Mouse (Mus musculus) brain, embryonic 14.5 days (tissue): ENCODE measurements at regions not wholly inside any gene's neighbourhood (a gene's known extent, or its start where the extent isn't known, plus 50 kb on each side); places are given as distances from the start of the nearest gene placed in this dataset.

ENCODE experiments used
- DNase-seq: peaks from one replicate; pipeline ENCODE4 v3.0.0-alpha.2; 2011; ENCODE audit warnings: low read depth
- CTCF ChIP-seq: fragments of 200-500 bp; IDR thresholded peaks from 2 replicates; pipeline ENCODE4 v1.5.1; 2012; ENCODE audit warnings: inconsistent platforms, mild to moderate bottlenecking, moderate library complexity, borderline replicate concordance; ENCODE audit not compliant: insufficient read depth, insufficient read length; ENCODE audit errors: extremely low read depth
- POLR2A ChIP-seq: fragments of 200-500 bp; IDR thresholded peaks from 2 replicates; pipeline ENCODE4 v1.6.1; 2012; ENCODE audit warnings: mild to moderate bottlenecking, inconsistent platforms, borderline replicate concordance; ENCODE audit not compliant: poor library complexity, insufficient read depth, insufficient read length, severe bottlenecking; ENCODE audit errors: extremely low read depth

DNA sequence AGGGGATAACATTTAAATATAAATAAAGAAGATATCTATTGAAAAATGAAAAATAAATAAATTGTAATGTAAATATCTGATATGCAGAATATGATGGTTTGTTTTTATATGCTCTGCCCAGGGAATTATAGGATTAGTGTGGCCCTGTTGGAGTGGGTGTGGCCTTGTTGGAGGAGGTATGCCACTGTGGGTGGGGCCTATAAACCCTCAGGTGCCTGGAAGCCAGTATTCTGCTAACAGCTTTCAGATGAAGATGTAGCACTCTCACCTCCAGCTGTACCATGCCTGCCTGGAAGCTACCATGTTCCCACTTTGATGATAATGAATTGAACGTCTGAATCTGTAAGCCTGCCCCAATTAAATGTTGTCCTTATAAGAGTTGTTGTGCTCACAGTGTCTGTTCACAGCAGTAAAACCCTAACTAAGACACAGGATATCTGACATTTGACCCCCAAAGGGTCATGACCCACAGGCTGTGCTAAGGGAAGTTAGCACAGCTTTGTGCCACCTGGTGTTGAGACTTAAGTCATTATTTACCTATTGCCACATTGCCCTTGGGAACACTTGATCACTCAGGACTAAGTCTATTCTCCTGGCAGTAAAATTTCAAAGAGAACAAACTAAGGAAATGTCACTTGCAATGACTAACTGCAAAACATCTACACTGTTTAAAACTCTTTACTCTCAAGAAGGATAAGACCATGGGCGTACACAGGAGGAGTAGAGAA lies 270.4 kb downstream of the Plk2 start:
- DNase-seq = no peak
- TF ChIP-seq CTCF (no peak), POLR2A (no peak)

DNA sequence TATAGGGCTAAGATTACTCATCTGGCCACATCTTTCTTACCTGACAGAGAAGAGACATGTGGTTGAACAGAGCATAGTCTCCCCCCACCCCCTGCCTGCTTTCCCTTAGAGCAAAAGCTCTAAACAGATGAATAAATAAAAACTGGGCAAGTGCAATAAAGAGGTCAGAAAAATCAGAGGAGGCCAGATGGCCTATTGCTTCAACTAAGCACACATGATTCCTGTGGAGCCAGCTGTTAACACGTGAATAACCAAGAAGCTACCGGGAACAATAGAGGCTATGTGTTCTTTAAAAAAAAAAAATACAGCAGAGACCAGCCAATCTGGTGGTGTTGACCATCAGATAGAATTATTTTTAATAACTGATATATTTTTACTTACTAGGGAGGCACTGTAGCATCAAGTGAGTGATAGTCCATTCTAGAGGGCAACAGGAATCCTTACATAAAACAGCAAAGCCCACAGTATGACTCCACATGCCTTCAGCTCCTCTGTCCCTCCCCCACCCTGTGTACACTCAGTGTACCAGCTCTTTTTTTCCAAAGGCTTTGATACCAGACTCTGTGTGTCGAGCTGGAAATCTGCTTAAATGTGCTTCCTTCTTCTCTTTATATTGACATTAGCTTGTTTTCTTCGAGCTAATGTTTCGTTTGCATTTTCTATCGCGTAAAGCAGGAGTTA lies 272.6 kb downstream of the Plk2 start:
- no peak for TF ChIP-seq POLR2A
- TF ChIP-seq CTCF = no peak
- DNase-seq = no peak

DNA sequence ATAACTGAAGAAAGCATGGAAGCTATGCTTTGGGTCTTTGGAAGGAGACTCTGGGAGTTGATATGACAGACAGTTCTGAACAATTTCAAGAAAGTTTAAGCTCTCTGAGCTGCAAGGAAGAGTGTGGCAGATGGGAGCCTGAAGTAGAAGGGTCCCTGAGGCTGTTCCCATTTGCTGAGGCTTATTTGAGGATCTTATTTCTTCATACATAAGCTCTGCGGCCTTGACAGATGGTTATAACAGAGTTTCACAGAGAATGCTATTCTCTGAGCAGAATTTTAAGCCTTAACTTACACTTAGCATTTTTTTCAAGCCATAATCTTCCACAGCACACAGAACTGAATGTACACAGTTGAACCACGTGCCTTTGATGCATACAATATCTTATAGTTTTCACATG lies 278.7 kb downstream of the Plk2 start:
- DNase-seq = peak; percentile 57
- TF ChIP-seq CTCF (no peak), POLR2A (no peak)

DNA sequence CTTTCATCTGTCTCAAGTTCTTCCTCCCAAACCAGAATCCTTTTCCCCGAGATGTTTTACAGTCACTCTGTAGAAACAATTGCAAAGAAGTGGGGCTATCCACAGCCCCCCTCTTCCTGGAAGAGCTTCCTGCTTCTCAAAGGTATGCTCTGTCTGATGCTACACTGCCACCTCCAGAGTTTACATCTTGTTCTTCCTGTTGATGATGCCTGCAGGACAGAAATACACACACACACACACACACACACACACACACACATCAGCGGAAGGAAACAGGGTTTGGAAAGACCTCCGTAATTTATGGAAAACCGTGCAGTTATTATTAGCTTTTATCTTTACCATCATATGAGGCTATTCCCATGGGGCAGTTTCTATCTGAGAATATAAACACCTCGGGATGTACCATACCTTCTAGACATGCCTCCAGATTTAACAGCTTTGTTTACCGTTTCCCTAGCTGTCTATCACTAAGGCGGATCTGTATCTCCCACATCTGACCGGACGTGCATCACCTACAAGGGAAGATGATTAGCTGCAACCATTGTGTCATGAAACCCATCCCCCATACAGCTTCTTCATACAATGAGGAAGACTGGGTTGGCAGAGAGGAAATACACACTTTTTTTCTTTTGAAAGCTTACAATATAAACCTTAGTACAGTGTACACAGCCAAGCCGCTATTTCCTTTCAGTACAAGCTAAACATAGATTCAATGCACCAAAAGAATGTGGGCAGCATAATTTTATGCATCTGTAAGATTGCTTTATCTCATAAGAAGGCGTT lies 288.6 kb downstream of the Plk2 start:
- peak; percentile 28 for DNase-seq
- TF ChIP-seq CTCF = no peak
- no peak for TF ChIP-seq POLR2A

DNA sequence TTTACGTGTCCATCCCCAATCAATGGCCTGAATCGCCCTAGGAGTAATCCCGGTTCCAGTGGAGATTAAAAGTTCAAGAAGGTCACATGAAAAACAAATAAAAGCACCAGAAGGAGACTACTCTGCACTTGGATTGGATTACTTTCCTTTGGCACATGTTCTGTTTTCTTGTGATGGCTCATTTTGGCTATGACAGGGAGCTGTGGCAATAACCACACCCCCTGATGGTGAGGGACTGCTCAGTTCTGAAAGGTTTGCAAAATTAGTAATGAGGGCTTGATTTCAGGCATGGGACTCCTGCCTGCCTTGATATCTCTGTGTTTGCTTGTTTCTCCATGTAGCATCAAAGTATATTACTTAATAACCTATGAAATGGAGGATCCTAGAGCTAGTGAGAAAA lies 293.9 kb downstream of the Plk2 start:
- DNase-seq = peak; percentile 30
- TF ChIP-seq POLR2A (no peak), CTCF (no peak)

DNA sequence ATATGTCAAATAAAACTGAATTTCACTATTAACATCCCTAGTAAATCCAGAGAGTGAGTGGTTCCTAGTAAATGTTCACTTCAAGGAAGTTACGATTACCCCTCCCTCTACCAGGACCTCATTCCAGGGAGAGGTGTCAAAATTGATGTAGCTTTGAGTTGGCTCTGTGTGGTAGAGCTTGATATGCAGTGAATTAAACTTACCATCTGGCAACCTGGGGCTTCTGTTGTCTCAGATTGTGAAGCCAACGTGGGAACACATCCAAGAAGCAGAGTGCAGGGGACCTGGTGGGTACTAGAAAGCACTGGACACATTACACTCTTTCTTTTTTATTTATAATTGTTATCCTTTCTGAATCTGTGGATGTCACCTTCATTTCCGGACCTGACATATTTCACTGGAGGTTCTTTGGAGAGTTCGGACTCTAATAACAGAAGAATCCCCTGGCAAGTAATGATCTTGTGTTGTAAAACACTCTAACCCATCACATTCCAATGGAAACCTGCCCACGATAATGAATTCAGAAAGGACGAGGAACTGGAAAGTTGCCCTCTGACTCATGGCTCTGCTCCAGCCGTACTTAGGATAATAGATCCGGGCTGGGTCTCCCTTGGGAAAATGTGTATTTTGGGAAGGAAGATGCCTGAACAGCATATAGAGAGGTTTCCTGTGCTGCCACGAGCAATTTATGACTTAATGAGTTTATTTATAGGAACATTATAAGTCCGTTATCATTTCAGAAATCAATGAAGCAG lies 295.8 kb downstream of the Plk2 start:
- TF ChIP-seq POLR2A (no peak), CTCF (no peak)
- DNase-seq = peak; percentile 91

DNA sequence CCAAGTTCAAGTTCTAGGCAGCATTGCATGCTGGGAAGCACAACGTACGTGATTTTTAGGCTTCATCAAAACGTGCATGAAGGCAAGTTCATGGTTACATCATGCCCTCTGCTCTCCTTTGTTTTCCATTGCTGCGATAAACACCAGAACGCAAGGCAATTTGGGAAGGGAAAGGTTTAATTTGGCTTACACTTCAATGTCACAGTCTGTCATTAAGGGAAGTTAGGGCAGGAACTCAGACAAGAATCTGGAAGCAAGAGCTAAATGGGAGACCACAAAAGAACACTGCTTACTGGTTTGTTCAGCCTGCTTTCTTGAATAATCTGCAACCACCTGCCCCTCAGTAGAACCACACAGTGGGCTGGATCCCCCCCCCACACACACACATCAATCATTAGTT lies 297.9 kb downstream of the Plk2 start:
- DNase-seq = peak; percentile 57
- TF ChIP-seq POLR2A (no peak), CTCF (no peak)

DNA sequence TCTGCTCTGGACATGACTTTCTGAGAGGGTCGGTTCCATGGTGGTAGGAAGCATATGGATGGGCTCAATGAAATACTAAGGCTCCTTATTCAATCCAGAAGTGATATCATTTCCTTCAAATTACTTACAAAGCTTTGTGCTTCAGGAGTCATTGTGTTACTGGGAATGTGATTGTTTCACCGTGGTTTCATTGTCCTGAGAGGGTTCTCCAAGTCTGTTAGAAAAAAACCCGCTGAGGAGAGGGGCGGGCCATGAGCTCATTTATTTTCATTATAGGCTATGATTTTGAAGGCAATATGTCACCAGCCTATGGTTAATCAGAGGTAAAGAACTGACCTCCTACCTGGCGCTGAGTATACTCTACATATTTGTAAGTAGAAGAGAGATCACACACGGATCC lies 300.0 kb downstream of the Plk2 start:
- no peak for DNase-seq
- TF ChIP-seq CTCF (no peak), POLR2A (no peak)

DNA sequence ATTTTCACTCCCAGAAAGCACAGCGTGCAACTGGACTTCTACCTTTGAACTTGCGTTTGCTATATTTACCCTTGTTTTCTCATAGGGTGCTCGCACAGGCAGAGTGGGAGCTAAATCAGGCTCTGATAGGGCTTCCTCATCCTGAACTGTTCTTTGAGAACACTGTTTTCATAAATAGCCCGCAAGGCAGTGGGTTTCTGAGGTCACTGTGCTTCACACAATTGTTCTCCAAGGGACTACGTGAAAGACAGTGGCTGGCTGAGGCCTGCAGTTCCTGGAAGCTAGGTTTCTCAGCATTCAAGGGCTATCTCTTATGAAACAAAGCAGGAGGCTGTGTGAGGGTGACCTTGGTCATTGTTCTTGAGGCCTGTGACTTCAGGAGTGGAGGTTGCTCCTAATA lies 301.7 kb downstream of the Plk2 start:
- TF ChIP-seq CTCF (no peak), POLR2A (no peak)
- no peak for DNase-seq

DNA sequence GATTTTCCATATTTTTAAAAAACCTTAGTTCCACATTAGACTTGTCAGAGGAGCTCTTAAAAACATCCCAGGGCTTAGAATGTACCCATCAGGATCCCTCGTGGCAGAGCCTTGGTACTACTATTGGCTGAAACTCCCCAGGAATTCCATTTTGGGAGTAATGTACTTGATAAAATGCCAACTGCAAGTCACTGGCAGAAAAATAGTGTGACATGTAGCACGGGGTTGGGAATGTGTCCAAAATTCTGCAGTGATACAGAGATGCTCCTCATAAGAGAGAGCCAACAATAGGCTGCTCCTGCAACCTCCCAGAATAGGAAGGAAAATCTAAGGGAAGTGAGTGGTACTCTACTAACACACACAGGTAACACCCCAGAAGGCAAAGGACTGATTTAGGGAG lies 309.4 kb downstream of the Plk2 start:
- TF ChIP-seq CTCF (no peak), POLR2A (no peak)
- peak; percentile 78 for DNase-seq

DNA sequence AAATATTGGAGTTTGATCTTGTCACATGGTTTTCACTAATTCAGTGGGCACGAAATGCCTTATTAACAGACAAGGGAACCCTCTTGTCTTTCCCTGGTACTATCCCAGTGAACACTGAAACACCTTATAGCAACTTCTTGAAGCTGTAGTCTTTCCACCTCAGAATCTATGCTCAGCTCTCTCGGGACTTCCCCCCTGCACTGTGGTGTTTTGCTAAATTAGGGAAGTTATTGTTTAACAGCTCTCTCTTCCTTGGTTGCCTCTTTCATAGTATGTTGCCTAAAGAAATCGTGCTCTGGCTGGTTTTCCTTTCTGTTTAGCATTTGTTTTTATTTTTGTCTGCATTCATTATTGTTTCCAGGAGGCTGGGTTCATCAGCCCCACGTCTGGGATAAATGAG lies 316.0 kb downstream of the Plk2 start:
- no peak for TF ChIP-seq CTCF
- TF ChIP-seq POLR2A = no peak
- DNase-seq = no peak

DNA sequence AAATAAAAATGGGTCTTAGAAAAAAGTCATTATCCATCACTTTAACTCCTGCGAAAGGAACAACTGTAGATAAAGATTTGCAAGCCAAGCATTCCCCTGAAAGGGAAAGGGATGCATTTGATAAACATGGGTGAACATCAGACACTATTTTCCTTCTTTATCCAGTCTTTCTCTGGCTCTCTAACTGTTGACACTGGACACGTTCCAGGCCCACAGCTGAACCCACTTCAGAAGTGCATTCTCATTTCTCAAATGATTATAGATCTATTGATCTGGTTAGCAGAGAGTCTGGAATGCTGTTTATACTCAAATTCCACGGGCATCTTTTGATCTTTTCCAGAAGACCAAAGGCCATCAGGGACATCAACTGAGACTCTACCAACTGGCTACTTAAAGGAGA lies 317.7 kb downstream of the Plk2 start:
- no peak for DNase-seq
- TF ChIP-seq POLR2A (no peak), CTCF (no peak)

DNA sequence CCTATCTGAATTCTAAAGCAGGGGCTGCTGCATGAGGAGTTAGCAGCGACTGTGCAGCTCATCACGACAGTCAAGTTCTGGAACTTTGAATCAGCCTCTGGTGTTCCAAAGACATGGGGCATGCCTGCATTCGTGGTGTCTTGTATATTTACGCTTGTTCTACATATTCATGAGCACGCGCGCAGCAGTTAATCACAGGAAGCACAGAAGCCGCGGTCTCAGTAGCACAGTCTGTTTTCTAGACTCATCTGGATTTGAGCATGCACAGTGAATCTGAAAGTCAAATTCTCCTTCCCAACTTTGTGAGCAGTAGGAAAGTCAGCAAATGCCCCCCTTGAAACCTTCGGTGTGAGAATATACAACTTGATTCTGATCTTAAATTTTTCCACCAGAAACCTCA lies 327.3 kb downstream of the Plk2 start:
- TF ChIP-seq POLR2A = no peak
- no peak for TF ChIP-seq CTCF
- DNase-seq = peak; percentile 30
